Mouse (Mus musculus) heart, adult 2 months (tissue): ENCODE data around the gene Rif1.

Source experiments
- CTCF ChIP-seq: fragments of 200-600 bp; IDR thresholded peaks from 2 replicates; pipeline ENCODE4 v1.8.1; 2022; ENCODE audit warnings: antibody characterized with exemption, mild to moderate bottlenecking, moderate library complexity
- EP300 ChIP-seq: fragments of 200-500 bp; IDR thresholded peaks from 2 replicates; pipeline ENCODE4 v1.6.1; 2011; ENCODE audit warnings: low read depth, low read length, control low read depth; ENCODE audit not compliant: insufficient read depth
- POLR2A ChIP-seq: fragments of 200-500 bp; IDR thresholded peaks from 2 replicates; pipeline ENCODE4 v1.6.1; 2011; ENCODE audit warnings: mild to moderate bottlenecking, low read depth, low read length, control low read depth; ENCODE audit not compliant: insufficient read depth

- TF ChIP-seq CTCF (no peak), POLR2A (no peak), EP300 (no peak)
Measured at GRCm38 (mm10) chr2:52153064-52153463, 80.4 kb downstream of the Rif1 start.
